Mouse (Mus musculus): ENCODE data around the gene Trim23. TPM values are rescaled to one million over a fixed set of nuclear protein-coding genes. Genes with fewer than 3 reads are reported as not detected.

Trim23 gene
- 9.0 and 9.3 TPM in 2 replicates for polyA plus RNA-seq (2015; fragmentation: Nextera tagmentation; extraction: Ambion mirVana)

DNA sequence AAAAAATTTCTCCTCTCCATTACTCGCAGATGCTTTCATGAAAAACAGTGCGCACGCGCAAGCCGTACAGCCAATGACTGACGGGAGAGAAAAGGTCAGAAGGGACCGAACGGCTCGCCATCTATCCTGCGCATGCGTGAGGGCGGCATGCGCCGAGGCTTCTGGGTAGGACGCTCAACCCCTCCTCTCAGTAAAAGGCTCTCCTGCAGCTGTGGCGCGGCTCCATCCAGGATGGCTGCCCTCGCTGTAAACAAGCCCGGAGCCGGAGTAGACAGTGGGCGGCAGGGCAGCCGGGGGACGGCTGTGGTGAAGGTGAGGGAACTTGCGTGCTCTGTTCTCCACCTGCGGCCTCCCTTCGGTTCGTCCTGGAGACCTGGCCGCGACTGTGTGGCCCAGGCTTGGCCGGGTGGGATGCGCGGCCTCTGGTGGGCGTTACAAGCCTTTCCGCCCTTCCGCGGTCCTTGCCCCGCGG, at the start of gene Trim23:
TSS of gene Trim23 (plus strand) at position 148 of the 472 bp plus-strand sequence.
- Histone ChIP-seq H3K9ac (ENCODE audit: low read depth, low read length) (peak within 1 kb of the TSS; percentile 78), H3K36me3 (ENCODE audit: control insufficient read depth, insufficient read depth, low read length) (no peaks in the 10 kb centered on the region), H3K9me3 (ENCODE audit: control insufficient read depth, low read length) (no peaks in the 10 kb centered on the region), H3K27me3 (replicated peaks; ENCODE audit: control insufficient read depth, insufficient read depth, low read length) (no peaks in the 10 kb centered on the region), H3K4me3 (ENCODE audit: low read length) (peak within 1 kb of the TSS; percentile 81), H3K27ac (ENCODE audit: low read length) (peak within 1 kb of the TSS; percentile 72), H3K4me2 (ENCODE audit: low read depth, low read length) (peak within 1 kb of the TSS; percentile 65), H3K4me1 (ENCODE audit: control insufficient read depth, insufficient read depth, low read length) (peaks cover 3% of the 10 kb centered on the region; the same call in 1 of the 2 replicates)
- WGBS, result under 1% methylated on average over 38 of the region's 38 CpGs
- ATAC-seq, result peak; percentile 99

DNA sequence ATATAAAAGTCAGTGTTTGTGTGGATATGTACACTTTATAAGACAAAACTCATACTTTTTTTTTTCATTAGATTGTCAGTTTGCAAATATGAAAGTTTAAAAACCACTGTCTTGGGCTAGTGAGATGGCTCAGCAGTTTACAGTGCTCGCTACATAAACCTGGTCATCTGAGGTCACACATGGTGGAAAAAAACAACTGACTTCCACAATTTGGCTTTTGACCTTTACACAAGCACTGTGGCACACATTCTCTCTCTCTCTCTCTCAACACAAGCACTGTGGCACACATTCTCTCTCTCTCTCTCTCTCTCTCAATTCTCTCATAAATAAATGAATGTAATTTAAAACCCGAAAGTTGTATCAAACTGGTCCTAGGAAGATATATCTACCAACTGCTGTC, 46.0 kb upstream of the Trim23 start:
- no peaks in the 10 kb centered on the region for H3K27me3 ChIP-seq (replicated peaks; ENCODE audit: control insufficient read depth, insufficient read depth, low read length)
- no peak overlapping the region for H3K9ac ChIP-seq (ENCODE audit: low read depth, low read length)
- H3K4me1 ChIP-seq (ENCODE audit: control insufficient read depth, insufficient read depth, low read length), result no peaks in the 10 kb centered on the region
- H3K36me3 ChIP-seq (ENCODE audit: control insufficient read depth, insufficient read depth, low read length), result no peaks in the 10 kb centered on the region
- H3K4me3 ChIP-seq (ENCODE audit: low read length), result no peak overlapping the region
- H3K27ac ChIP-seq (ENCODE audit: low read length), result no peak overlapping the region
- 84% methylated on average over 2 of the region's 2 CpGs for WGBS
- H3K9me3 ChIP-seq (ENCODE audit: control insufficient read depth, low read length), result no peaks in the 10 kb centered on the region
- ATAC-seq, result no peak
- H3K4me2 ChIP-seq (ENCODE audit: low read depth, low read length), result no peak overlapping the region

DNA sequence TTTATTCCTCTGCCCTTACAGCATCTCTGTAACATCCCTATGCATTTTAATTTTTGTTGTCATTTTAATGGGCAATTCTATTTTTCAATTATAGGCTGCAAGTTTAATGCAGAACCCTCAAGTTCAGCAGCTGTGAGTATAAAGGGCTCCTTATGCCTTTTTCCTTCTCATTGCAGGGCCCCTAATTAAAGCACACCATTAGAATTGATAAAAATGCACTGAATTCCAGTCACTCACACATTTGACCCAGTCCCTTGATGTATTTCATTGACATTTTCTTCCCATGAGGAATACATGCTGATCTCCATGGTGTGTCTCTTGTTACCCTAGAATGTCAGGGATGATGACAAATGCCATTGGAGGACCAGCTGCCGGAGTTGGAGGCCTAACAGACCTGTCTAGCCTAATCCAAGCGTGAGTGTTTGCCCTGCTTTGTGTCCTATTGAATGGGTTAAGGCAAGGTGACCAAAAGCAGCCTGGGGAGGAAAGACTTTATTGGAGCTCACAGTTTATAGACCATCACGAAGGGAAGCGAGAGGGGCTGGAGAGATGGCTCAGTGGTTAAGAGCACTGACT, 44.0 kb upstream of the Trim23 start:
- no peak overlapping the region for H3K4me2 ChIP-seq (ENCODE audit: low read depth, low read length)
- WGBS, result 82% methylated on average over 4 of the region's 4 CpGs
- H3K4me1 ChIP-seq (ENCODE audit: control insufficient read depth, insufficient read depth, low read length), result no peaks in the 10 kb centered on the region
- no peaks in the 10 kb centered on the region for H3K27me3 ChIP-seq (replicated peaks; ENCODE audit: control insufficient read depth, insufficient read depth, low read length)
- no peak for ATAC-seq
- H3K27ac ChIP-seq (ENCODE audit: low read length), result no peak overlapping the region
- H3K9me3 ChIP-seq (ENCODE audit: control insufficient read depth, low read length), result no peaks in the 10 kb centered on the region
- no peak overlapping the region for H3K9ac ChIP-seq (ENCODE audit: low read depth, low read length)
- no peaks in the 10 kb centered on the region for H3K36me3 ChIP-seq (ENCODE audit: control insufficient read depth, insufficient read depth, low read length)
- no peak overlapping the region for H3K4me3 ChIP-seq (ENCODE audit: low read length)

DNA sequence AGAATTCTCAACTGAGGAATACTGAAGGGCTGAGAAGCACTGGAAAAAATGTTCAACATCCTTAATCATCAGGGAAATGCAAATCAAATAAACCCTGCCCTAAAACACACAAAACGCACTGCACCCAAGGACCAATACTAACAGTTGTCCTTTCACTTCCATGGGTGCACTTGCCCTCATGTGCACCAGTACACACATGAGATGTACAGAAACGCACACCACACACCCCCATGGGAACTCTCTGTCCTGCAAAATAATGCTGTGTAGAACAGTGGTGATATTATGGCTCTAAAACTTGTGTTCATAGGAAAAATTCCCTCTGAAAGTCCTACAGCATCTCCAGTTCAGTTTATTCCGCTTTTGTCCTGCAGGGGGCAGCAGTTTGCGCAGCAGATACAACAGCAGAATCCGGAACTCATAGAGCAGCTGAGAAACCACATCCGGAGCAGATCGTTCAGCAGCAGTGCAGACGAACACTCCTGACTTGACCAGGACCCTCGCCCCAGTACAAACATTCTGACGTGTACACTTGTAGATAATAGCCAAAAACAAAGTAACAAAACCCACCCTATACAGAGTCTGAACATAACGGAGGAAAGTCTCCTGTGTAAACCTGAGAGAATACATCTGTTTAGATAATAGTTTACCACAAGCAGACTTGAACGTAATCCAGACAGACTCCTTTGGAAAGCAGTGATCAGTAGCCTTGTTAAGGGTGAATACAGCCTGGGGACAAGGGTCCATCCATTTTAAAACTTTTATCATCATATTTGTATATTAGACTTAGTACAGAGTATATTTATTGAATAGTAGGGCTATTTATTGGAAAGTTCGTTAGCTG, 39.0 kb upstream of the Trim23 start:
- Histone ChIP-seq H3K4me1 (ENCODE audit: control insufficient read depth, insufficient read depth, low read length) (no peaks in the 10 kb centered on the region), H3K36me3 (ENCODE audit: control insufficient read depth, insufficient read depth, low read length) (peaks cover 1% of the 10 kb centered on the region), H3K4me3 (ENCODE audit: low read length) (no peak overlapping the region; the same call in 1 of the 2 replicates), H3K9ac (ENCODE audit: low read depth, low read length) (no peak overlapping the region), H3K27ac (ENCODE audit: low read length) (no peak overlapping the region), H3K4me2 (ENCODE audit: low read depth, low read length) (0 out of 2 replicates have a peak overlapping the region, but pooled peaks have one; percentile 26), H3K27me3 (replicated peaks; ENCODE audit: control insufficient read depth, insufficient read depth, low read length) (no peaks in the 10 kb centered on the region), H3K9me3 (ENCODE audit: control insufficient read depth, low read length) (no peaks in the 10 kb centered on the region)
- 0 out of 2 replicates have a peak, but pooled peaks have one; percentile 23 for ATAC-seq
- 34% methylated on average over 13 of the region's 13 CpGs for WGBS

DNA sequence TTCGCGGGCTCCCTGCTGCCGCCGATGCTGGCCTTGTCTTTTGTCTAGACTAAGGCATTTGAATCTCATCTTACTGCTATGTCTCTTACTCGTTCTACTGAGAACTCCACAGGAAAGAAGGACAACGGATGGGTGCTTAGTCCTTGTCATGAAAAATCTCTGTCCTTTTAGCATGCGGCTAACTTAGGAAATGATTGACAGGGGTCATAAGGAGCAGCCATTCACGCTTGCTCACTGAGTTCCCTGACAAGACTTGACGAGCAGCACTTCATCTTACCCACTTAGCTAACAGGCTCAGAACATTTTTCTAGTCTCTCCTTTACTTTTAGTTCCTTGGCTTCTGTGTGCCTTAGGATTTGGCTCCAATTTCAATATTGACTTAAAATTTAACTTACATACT, 33.7 kb upstream of the Trim23 start:
- Histone ChIP-seq H3K36me3 (ENCODE audit: control insufficient read depth, insufficient read depth, low read length) (peaks cover 10% of the 10 kb centered on the region), H3K9me3 (ENCODE audit: control insufficient read depth, low read length) (no peaks in the 10 kb centered on the region), H3K4me1 (ENCODE audit: control insufficient read depth, insufficient read depth, low read length) (no peaks in the 10 kb centered on the region), H3K4me3 (ENCODE audit: low read length) (no peak overlapping the region), H3K27me3 (replicated peaks; ENCODE audit: control insufficient read depth, insufficient read depth, low read length) (no peaks in the 10 kb centered on the region), H3K27ac (ENCODE audit: low read length) (no peak overlapping the region), H3K4me2 (ENCODE audit: low read depth, low read length) (no peak overlapping the region), H3K9ac (ENCODE audit: low read depth, low read length) (no peak overlapping the region)
- WGBS, result 78% methylated on average over 9 of the region's 9 CpGs
- ATAC-seq, result no peak

DNA sequence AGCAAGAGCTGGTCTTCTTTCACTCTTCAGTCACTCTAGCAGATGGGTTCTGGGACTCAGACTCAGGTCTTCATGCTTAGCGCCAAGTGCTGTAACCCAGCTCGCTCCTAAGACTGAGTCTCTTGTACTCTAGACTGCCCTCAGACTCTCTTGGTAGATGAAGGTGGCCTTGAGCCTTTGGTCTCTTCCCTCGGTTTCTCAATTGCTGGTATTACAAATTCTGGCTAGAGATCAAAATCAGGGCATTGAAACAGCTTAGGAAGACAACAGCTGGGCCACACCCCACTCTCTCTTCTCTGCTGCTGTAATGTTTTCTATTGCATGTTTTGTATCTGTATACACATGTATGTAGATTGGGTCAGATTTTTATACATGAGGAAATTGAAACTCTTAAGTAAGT, 33.0 kb upstream of the Trim23 start:
- Histone ChIP-seq H3K9me3 (ENCODE audit: control insufficient read depth, low read length) (no peaks in the 10 kb centered on the region), H3K4me3 (ENCODE audit: low read length) (no peak overlapping the region), H3K9ac (ENCODE audit: low read depth, low read length) (no peak overlapping the region), H3K27ac (ENCODE audit: low read length) (no peak overlapping the region), H3K4me1 (ENCODE audit: control insufficient read depth, insufficient read depth, low read length) (no peaks in the 10 kb centered on the region), H3K27me3 (replicated peaks; ENCODE audit: control insufficient read depth, insufficient read depth, low read length) (no peaks in the 10 kb centered on the region), H3K36me3 (ENCODE audit: control insufficient read depth, insufficient read depth, low read length) (peaks cover 10% of the 10 kb centered on the region), H3K4me2 (ENCODE audit: low read depth, low read length) (no peak overlapping the region)
- WGBS, result 93% methylated on average over 3 of the region's 3 CpGs
- no peak for ATAC-seq

DNA sequence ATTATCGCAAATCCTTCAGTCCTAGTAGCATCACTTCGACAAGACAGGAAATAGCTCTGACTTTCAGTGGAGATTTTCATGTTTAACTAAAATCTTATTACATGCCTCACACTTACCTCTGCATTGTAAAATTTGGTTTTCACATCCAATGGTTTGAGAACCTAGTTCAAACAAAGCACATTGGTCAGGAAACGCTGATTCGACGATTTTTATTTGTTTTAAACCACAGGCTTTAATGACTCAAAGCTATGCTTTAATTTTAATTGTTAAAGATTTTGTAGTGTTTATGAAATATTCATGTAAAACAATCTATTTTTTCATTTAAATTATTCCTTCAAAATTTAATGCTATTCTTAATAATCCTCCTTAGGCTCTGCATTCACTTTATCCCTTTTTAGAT, 24.4 kb upstream of the Trim23 start:
- Histone ChIP-seq H3K36me3 (ENCODE audit: control insufficient read depth, insufficient read depth, low read length) (no peaks in the 10 kb centered on the region; the same call in 1 of the 2 replicates), H3K4me3 (ENCODE audit: low read length) (no peak overlapping the region), H3K9ac (ENCODE audit: low read depth, low read length) (no peak overlapping the region), H3K4me1 (ENCODE audit: control insufficient read depth, insufficient read depth, low read length) (no peaks in the 10 kb centered on the region), H3K9me3 (ENCODE audit: control insufficient read depth, low read length) (no peaks in the 10 kb centered on the region), H3K4me2 (ENCODE audit: low read depth, low read length) (no peak overlapping the region), H3K27ac (ENCODE audit: low read length) (no peak overlapping the region), H3K27me3 (replicated peaks; ENCODE audit: control insufficient read depth, insufficient read depth, low read length) (no peaks in the 10 kb centered on the region)
- 92% methylated on average over 5 of the region's 5 CpGs for WGBS
- no peak for ATAC-seq

DNA sequence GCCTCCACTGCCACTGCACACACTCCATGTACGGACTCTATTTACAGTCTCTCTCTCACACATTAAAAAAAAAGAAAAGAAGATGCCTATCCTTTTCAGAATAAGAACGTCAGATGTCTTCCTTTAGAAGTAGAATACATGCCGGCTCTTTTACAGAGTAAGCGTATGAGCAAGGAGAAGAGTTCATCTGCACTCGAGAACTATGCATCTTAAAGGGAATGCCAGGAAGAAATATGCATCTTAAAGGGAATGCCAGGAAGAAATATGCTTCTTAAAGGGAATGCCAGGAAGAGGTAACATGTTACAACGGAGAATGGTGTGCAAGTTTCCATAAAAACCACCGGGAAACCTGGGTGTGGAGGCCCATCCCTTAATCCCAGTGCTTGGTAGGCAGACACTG, 23.5 kb upstream of the Trim23 start:
- Histone ChIP-seq H3K36me3 (ENCODE audit: control insufficient read depth, insufficient read depth, low read length) (0 out of 2 replicates have a peak, but pooled peaks cover 6% of the 10 kb centered on the region), H3K27me3 (replicated peaks; ENCODE audit: control insufficient read depth, insufficient read depth, low read length) (no peaks in the 10 kb centered on the region), H3K4me2 (ENCODE audit: low read depth, low read length) (no peak overlapping the region), H3K4me1 (ENCODE audit: control insufficient read depth, insufficient read depth, low read length) (no peaks in the 10 kb centered on the region), H3K27ac (ENCODE audit: low read length) (no peak overlapping the region), H3K4me3 (ENCODE audit: low read length) (no peak overlapping the region), H3K9ac (ENCODE audit: low read depth, low read length) (no peak overlapping the region), H3K9me3 (ENCODE audit: control insufficient read depth, low read length) (no peaks in the 10 kb centered on the region)
- no peak for ATAC-seq
- 84% methylated on average over 7 of the region's 7 CpGs for WGBS

DNA sequence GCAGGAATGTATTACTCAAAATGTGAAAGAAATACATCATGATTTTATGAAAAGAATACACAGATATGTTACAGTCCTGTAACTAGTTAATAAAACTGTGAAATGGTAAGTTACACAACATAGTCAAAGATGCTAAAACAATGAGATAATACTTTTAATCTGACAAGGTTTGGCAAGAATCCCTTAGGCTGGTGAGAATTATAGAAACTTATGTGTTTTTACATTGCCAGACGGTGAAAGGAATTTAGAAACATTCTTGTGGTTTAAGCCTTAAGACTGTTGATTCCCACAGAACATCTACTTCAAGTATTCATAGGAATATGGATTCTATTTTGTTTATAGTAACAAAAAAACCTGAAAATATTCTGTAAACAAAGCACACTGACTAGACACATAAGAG, 22.9 kb upstream of the Trim23 start:
- WGBS, result 67% methylated on average over 1 of the region's 1 CpGs
- Histone ChIP-seq H3K27me3 (replicated peaks; ENCODE audit: control insufficient read depth, insufficient read depth, low read length) (no peaks in the 10 kb centered on the region), H3K4me2 (ENCODE audit: low read depth, low read length) (no peak overlapping the region), H3K27ac (ENCODE audit: low read length) (no peak overlapping the region), H3K36me3 (ENCODE audit: control insufficient read depth, insufficient read depth, low read length) (0 out of 2 replicates have a peak, but pooled peaks cover 10% of the 10 kb centered on the region), H3K9ac (ENCODE audit: low read depth, low read length) (no peak overlapping the region), H3K9me3 (ENCODE audit: control insufficient read depth, low read length) (no peaks in the 10 kb centered on the region), H3K4me1 (ENCODE audit: control insufficient read depth, insufficient read depth, low read length) (no peaks in the 10 kb centered on the region), H3K4me3 (ENCODE audit: low read length) (no peak overlapping the region)
- no peak for ATAC-seq

Measured in intestine, embryonic 16.5 days (tissue).